9 mouse cellular contexts compared by ENCODE assay signal in the genomic region with DNA sequence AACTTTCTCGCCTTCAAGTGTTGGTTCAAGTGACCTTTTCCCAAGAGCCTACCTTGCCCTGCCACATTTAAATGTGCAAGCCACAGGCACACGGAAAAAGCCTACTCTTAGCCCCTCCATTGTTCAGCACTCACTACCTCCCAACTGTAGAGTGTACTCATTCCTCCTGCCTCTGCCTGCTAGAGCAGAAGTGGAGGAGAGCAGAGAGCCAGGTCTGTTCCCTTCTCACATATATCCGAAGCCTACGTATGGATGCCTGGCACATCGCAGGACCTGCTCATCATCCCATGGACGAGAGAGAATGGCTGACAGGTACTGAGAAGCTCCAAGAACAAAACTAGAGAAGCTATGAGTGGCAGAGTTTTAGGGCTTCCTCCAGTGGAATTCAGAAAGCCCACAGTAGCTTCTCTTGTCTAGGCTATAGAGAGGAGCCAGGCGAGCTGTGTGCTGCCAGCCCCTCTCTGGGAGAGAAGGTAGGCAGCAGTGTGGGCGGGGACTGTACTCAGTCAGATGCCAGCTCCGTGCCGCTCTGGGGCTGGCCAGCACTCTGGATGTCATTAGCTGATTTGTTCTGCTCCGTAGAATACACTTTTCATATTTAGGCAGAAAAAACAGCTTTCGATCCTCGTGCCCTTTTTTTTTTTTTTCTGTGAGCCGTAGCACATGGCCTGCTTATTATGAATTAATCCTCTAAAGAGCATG.
A peak's percentile ranks its signal among the peaks of the same experiment; 100 is the strongest.
DNase-seq lines count a peak whose midpoint lies in the region; ATAC-seq lines count a peak whose summit lies in the region.
"Had no signal": no experiment of that assay in that cellular context is flagged by ENCODE, and none has a peak within 500 bp of the region (broad histone marks: within the 10 kb centered on the region; RNA-seq: fewer than 3 reads in every experiment).

No protein-coding gene starts in this region.

- peak overlapping the region; percentile 35 for H3K27ac ChIP-seq in midbrain, embryonic 12.5 days (replicated peaks)
- H3K27ac ChIP-seq in midbrain, embryonic 11.5 days (ENCODE audit: low read depth, low read length): no peak overlapping the region
- no peak overlapping the region for H3K27ac ChIP-seq in forebrain, embryonic 11.5 days (ENCODE audit: low read depth, low read length)
- H3K27ac ChIP-seq: macrophage had no signal

- no peak for DNase-seq in midbrain, embryonic 11.5 days (ENCODE audit: low spot score, missing footprints)
- peak; percentile 60 for DNase-seq in forebrain, embryonic 11.5 days (ENCODE audit: low spot score)
- peak; percentile 66 to 77 for DNase-seq in layer of hippocampus, postnatal 10 days (ENCODE audit: low spot score in 2 of 2)
- DNase-seq in right cerebral cortex, adult 2 months (ENCODE audit: low spot score in 2 of 2): peak; percentile 70 to 75
- DNase-seq in embryo, embryonic 11 days: no peak
- no peak for DNase-seq in thymus, postnatal 0 days (ENCODE audit: low spot score)

- ATAC-seq in midbrain, embryonic 12.5 days (ENCODE audit: low FRiP score, low read depth): peak; percentile 68; the same call in 1 of the 2 replicates
- no peak for ATAC-seq in midbrain, embryonic 11.5 days (ENCODE audit: low FRiP score)
- ATAC-seq in forebrain, embryonic 11.5 days (replicated peaks; ENCODE audit: low FRiP score): peak; percentile 79
- ATAC-seq in erythroid progenitor cell, adult 5-6 weeks (replicated peaks; ENCODE audit: low FRiP score, poor library complexity, severe bottlenecking): no peak

- H3K4me1 ChIP-seq in midbrain, embryonic 12.5 days: peaks cover 31% of the 10 kb centered on the region
- 0 out of 2 replicates have a peak, but pooled peaks cover 2% of the 10 kb centered on the region for H3K4me1 ChIP-seq in midbrain, embryonic 11.5 days (ENCODE audit: control insufficient read depth, insufficient read depth, low read length)
- H3K4me1 ChIP-seq in forebrain, embryonic 11.5 days (replicated peaks; ENCODE audit: control insufficient read depth, insufficient read depth, low read length): peaks cover 13% of the 10 kb centered on the region; the same call in 1 of the 2 replicates

- WGBS in midbrain, embryonic 12.5 days: 54% methylated on average over 14 of the region's 14 CpGs
- 59% methylated on average over 14 of the region's 14 CpGs for WGBS in midbrain, embryonic 11.5 days
- WGBS in forebrain, embryonic 11.5 days: 43% methylated on average over 14 of the region's 14 CpGs

- H3K4me3 ChIP-seq in midbrain, embryonic 12.5 days: no peak overlapping the region
- H3K4me3 ChIP-seq in midbrain, embryonic 11.5 days (ENCODE audit: low read depth, low read length): no peak overlapping the region
- H3K4me3 ChIP-seq in forebrain, embryonic 11.5 days (ENCODE audit: low read depth, low read length): no peak overlapping the region

- H3K9me3 ChIP-seq in midbrain, embryonic 12.5 days: no peaks in the 10 kb centered on the region
- H3K9me3 ChIP-seq in midbrain, embryonic 11.5 days (ENCODE audit: control insufficient read depth, low read length): no peaks in the 10 kb centered on the region
- no peaks in the 10 kb centered on the region for H3K9me3 ChIP-seq in forebrain, embryonic 11.5 days (ENCODE audit: control insufficient read depth, low read length)

- no peak overlapping the region for H3K9ac ChIP-seq in midbrain, embryonic 12.5 days (replicated peaks)
- no peak overlapping the region for H3K9ac ChIP-seq in midbrain, embryonic 11.5 days (ENCODE audit: low read length)
- no peak overlapping the region for H3K9ac ChIP-seq in forebrain, embryonic 11.5 days (ENCODE audit: low read length)

- no peak overlapping the region for H3K4me2 ChIP-seq in midbrain, embryonic 12.5 days (replicated peaks)
- H3K4me2 ChIP-seq in midbrain, embryonic 11.5 days: no peak overlapping the region
- no peak overlapping the region for H3K4me2 ChIP-seq in forebrain, embryonic 11.5 days (ENCODE audit: low read depth, low read length, severe bottlenecking)

- H3K27me3 ChIP-seq in midbrain, embryonic 12.5 days: peaks cover 42% of the 10 kb centered on the region
- peaks cover 9% of the 10 kb centered on the region; the same call in 1 of the 2 replicates for H3K27me3 ChIP-seq in midbrain, embryonic 11.5 days (ENCODE audit: control insufficient read depth, insufficient read depth, low read length)
- no peaks in the 10 kb centered on the region for H3K27me3 ChIP-seq in forebrain, embryonic 11.5 days (ENCODE audit: control insufficient read depth, insufficient read depth, low read length)

- no peaks in the 10 kb centered on the region for H3K36me3 ChIP-seq in midbrain, embryonic 12.5 days
- no peaks in the 10 kb centered on the region for H3K36me3 ChIP-seq in midbrain, embryonic 11.5 days (ENCODE audit: control insufficient read depth, insufficient read depth, low read length)
- no peaks in the 10 kb centered on the region for H3K36me3 ChIP-seq in forebrain, embryonic 11.5 days (ENCODE audit: control insufficient read depth, insufficient read depth, low read length)

Comparison
In these comparisons a context has a peak if more than half of its experiments do, and no peak if none do; other contexts are left out.
1. ATAC-seq: peak in midbrain, embryonic 12.5 days (single experiment) and forebrain, embryonic 11.5 days (single experiment); none in midbrain, embryonic 11.5 days (single experiment) and erythroid progenitor cell, adult 5-6 weeks (single experiment).
2. DNase-seq: peak in forebrain, embryonic 11.5 days (single experiment), layer of hippocampus, postnatal 10 days (2 of 2) and right cerebral cortex, adult 2 months (2 of 2); none in midbrain, embryonic 11.5 days (single experiment), embryo, embryonic 11 days (single experiment) and thymus, postnatal 0 days (single experiment).